Mouse (Mus musculus) stomach, embryonic 15.5 days (tissue): ENCODE data around the gene Necab3. TPM values are rescaled to one million over a fixed set of nuclear protein-coding genes. Genes with fewer than 3 reads are reported as not detected.

Source experiments
- ATAC-seq: fragments of 200-750 bp; cut with Nextera tagmentation; 2 replicates; pipeline ENCODE4 v1.8.0; 2017; ENCODE audit warnings: low read depth, moderate number of reproducible peaks, moderate TSS enrichment; ENCODE audit not compliant: insufficient read depth, low FRiP score
- H3K27ac ChIP-seq: fragments of 300-500 bp; sonication (generic); 2 replicates; pipeline ENCODE4 v1.5.1; 2015; ENCODE audit warnings: mild to moderate bottlenecking, inconsistent platforms
- H3K27me3 ChIP-seq: fragments of 300-500 bp; sonication (generic); replicated peaks from 2 replicates; pipeline ENCODE4 v1.6.1; 2015; ENCODE audit warnings: inconsistent platforms
- H3K36me3 ChIP-seq: fragments of 300-500 bp; sonication (generic); 2 replicates; pipeline ENCODE4 v1.6.1; 2015; ENCODE audit warnings: inconsistent platforms
- H3K4me1 ChIP-seq: fragments of 300-500 bp; sonication (generic); 2 replicates; pipeline ENCODE4 v1.6.1; 2015; ENCODE audit warnings: inconsistent platforms
- H3K4me2 ChIP-seq: fragments of 300-500 bp; sonication (generic); 2 replicates; pipeline ENCODE4 v1.6.1; 2015; ENCODE audit warnings: mild to moderate bottlenecking, inconsistent platforms
- H3K4me3 ChIP-seq: fragments of 300-500 bp; sonication (generic); replicated peaks from 2 replicates; pipeline ENCODE4 v1.5.1; 2015; ENCODE audit warnings: inconsistent platforms
- H3K9ac ChIP-seq: fragments of 300-500 bp; sonication (generic); 2 replicates; pipeline ENCODE4 v1.6.1; 2015; ENCODE audit warnings: inconsistent platforms
- H3K9me3 ChIP-seq: fragments of 300-500 bp; sonication (generic); 2 replicates; pipeline ENCODE4 v1.6.1; 2016; ENCODE audit warnings: inconsistent platforms
- WGBS: fragments of 180-500 bp; shearing (Covaris S2); methylation state at CpG from one replicate; pipeline ENCODE4 v1.1.7; 2015; 5-methylcytosine and 5-hydroxymethylcytosine counted together
- polyA plus RNA-seq: library from polyadenylated mRNA; unstranded; fragments of >200 nt; fragmentation: Nextera tagmentation; extraction: Ambion mirVana; gene quantifications from 2 replicates; pipeline ENCODE4 v1.2.1, GENCODE M21; 2015

Gene Necab3
- polyA plus RNA-seq, 1 experiment from 2014 or later, result 2.5 TPM

GRCm38 (mm10) chr2:154551927-154552326, 6.8 kb downstream of the Necab3 start:
- Histone ChIP-seq H3K27me3 (peaks cover 26% of the 10 kb centered on the region), H3K9ac (no peak overlapping the region), H3K36me3 (no peaks in the 10 kb centered on the region), H3K4me1 (peaks cover 22% of the 10 kb centered on the region), H3K9me3 (no peaks in the 10 kb centered on the region), H3K4me3 (peak overlapping the region; percentile 8), H3K4me2 (peak overlapping the region; percentile 36), H3K27ac (no peak overlapping the region)
- 39% methylated on average over 21 of the region's 21 CpGs for WGBS
- no peak for ATAC-seq

DNA sequence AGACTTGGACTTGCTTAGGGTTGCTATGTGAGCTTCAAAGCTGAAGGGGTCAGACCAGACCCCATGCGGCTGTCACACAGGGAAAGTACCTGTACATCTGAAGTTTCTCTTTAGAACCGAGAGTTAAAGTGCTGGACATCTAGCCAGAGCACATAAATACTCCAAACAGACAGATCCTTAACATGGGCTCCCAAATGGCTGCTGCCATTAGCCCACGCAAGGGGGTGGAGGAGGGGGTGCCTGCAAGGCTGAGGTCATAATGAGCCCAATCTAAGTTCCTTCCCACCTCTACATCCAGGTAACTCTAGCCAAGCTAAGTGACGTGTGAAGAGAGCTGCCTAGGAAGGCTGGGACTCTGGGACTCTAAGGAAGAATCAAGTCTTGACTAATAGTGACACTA, 7.2 kb downstream of the Necab3 start, which contains the start of gene Actl10:
TSS of gene Actl10 (plus strand) at position 301 of the 400 bp plus-strand sequence.
- Histone ChIP-seq H3K27me3 (peaks cover 26% of the 10 kb centered on the region), H3K4me2 (peak within 1 kb of the TSS; percentile 36), H3K4me3 (peak within 1 kb of the TSS; percentile 8), H3K4me1 (peaks cover 22% of the 10 kb centered on the region), H3K9me3 (no peaks in the 10 kb centered on the region), H3K36me3 (no peaks in the 10 kb centered on the region), H3K27ac (no peak within 1 kb of the TSS), H3K9ac (no peak within 1 kb of the TSS)
- no peak for ATAC-seq
- 79% methylated on average over 4 of the region's 4 CpGs for WGBS

DNA sequence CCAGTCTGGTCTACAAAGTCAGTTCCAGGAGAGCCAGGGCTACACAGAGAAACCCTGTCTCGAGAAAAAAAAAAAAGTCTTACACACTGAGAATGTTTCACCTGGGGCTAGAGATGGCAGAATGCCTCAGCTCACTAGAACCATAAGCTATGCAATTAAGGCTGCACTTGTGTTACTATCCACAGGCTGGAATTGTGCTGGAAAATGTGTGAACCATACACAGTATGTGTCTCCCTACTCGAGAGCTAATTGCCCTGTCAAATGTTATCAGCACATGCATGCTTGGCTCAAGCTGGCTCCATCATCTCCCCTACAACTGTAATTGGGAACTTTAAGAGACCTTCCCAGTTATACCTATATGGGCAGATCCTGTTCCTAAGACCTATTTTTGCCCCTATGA, 7.8 kb downstream of the Necab3 start:
- Histone ChIP-seq H3K27me3 (peaks cover 26% of the 10 kb centered on the region), H3K4me2 (no peak overlapping the region), H3K27ac (no peak overlapping the region), H3K4me1 (peaks cover 22% of the 10 kb centered on the region), H3K4me3 (no peak overlapping the region), H3K36me3 (no peaks in the 10 kb centered on the region), H3K9ac (no peak overlapping the region), H3K9me3 (no peaks in the 10 kb centered on the region)
- ATAC-seq, result no peak
- 81% methylated on average over 2 of the region's 2 CpGs for WGBS

GRCm38 (mm10) chr2:154549886-154550189, 8.9 kb downstream of the Necab3 start:
- H3K4me3 ChIP-seq, result peak overlapping the region; percentile 47
- H3K36me3 ChIP-seq, result no peaks in the 10 kb centered on the region
- peaks cover 26% of the 10 kb centered on the region for H3K27me3 ChIP-seq
- ATAC-seq, result no peak
- no peaks in the 10 kb centered on the region for H3K9me3 ChIP-seq
- H3K27ac ChIP-seq, result no peak overlapping the region
- H3K9ac ChIP-seq, result no peak overlapping the region
- peaks cover 22% of the 10 kb centered on the region for H3K4me1 ChIP-seq
- WGBS, result 13% methylated on average over 20 of the region's 20 CpGs
- H3K4me2 ChIP-seq, result peak overlapping the region; percentile 95

DNA sequence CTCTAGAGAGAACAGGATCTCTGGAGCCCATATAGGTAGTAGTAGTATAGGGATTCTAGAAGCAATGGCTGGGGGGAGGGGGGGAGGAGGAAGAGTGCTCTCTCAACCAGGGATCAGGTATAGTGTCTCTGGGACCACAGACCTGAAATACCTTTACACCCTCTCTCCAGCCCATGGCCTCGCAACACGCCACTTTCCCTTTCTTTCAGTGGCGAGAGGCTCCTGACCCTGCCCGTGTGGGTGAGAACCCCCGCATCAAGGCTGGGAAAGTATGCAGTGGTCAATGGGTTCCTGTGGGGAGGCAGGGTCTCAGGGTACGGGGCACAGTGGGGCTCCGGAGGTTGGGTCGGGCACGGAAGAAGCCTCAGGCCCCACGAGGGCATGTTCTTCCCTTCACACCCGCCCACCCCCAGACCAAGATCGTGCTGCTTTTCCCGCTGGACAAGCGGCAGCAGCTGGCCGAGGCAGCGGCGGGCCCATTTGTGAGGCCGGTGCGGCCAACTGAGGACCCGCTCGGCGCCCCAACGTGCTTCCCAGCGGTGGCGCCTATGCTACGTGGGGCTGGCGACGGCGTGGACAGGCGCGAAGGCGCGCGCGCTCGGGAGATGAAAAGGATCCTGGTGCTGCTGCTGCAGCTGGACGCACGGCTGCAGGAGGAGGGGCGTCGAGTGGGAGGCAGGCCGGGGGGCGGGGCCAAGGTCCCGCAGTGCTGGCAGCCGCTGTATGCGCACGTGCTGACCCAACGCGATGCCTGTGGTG, 9.4 kb downstream of the Necab3 start:
- Histone ChIP-seq H3K4me2 (peak overlapping the region; percentile 95), H3K27ac (no peak overlapping the region), H3K9me3 (no peaks in the 10 kb centered on the region), H3K4me1 (peaks cover 22% of the 10 kb centered on the region), H3K27me3 (peaks cover 26% of the 10 kb centered on the region), H3K36me3 (no peaks in the 10 kb centered on the region), H3K9ac (peak overlapping the region; percentile 22; the same call in 1 of the 2 replicates), H3K4me3 (peak overlapping the region; percentile 47)
- ATAC-seq, result peak; percentile 64; the same call in 1 of the 2 replicates
- WGBS, result 3% methylated on average over 48 of the region's 48 CpGs

DNA sequence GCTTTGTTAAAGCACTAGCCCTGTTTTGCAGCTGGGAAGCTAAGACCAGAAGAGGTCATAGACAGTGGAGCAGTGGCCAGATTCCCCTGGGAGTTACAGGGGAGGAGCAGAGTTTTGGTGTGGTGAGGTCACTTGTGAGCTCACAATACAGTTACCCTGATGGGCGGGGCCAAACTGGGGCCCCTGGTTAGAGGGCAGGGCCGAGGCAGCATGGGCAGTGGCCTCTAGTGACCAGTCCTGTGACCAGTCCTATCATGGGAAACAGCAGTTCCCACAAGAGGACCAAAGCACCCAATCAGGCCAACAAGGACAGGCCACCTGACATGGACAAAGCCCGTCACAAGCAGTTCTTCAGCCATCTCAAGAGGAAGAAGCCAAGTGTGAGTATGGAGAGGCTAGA, 10.0 kb downstream of the Necab3 start:
- no peak overlapping the region for H3K27ac ChIP-seq
- H3K4me3 ChIP-seq, result no peak overlapping the region
- H3K27me3 ChIP-seq, result peaks cover 26% of the 10 kb centered on the region
- no peak overlapping the region for H3K4me2 ChIP-seq
- peaks cover 22% of the 10 kb centered on the region for H3K4me1 ChIP-seq
- no peaks in the 10 kb centered on the region for H3K36me3 ChIP-seq
- ATAC-seq, result 0 out of 2 replicates have a peak, but pooled peaks have one; percentile 10
- 65% methylated on average over 3 of the region's 3 CpGs for WGBS
- H3K9me3 ChIP-seq, result no peaks in the 10 kb centered on the region
- H3K9ac ChIP-seq, result no peak overlapping the region

DNA sequence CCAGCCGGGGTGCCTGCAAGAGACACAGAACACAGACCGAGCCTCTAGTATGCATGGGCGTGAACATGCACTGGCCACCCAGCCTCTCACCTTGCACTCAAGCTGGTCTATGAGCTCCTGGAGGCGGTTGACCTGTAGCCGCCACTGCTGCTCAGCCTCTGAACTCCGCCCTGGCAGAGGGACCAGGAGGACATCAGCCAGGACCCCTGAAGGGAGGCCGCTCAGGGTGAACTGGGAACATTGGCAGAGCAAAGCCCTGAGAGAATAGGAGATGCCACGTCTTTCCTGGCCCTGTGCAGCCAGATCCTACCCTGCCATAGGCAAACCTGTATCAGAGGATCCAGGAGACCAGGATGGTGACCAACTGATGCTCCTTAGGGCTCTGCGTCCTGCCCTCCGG, 12.0 kb downstream of the Necab3 start, which contains the start of gene 1700003F12Rik:
TSS of gene 1700003F12Rik (plus strand) at position 375 of the 400 bp plus-strand sequence.
- Histone ChIP-seq H3K4me3 (no peak within 1 kb of the TSS), H3K4me2 (no peak within 1 kb of the TSS), H3K4me1 (peaks cover 10% of the 10 kb centered on the region), H3K9ac (no peak within 1 kb of the TSS), H3K9me3 (no peaks in the 10 kb centered on the region), H3K27ac (no peak within 1 kb of the TSS), H3K27me3 (peaks cover 21% of the 10 kb centered on the region), H3K36me3 (no peaks in the 10 kb centered on the region)
- ATAC-seq, result no peak
- WGBS, result 90% methylated on average over 10 of the region's 10 CpGs

DNA sequence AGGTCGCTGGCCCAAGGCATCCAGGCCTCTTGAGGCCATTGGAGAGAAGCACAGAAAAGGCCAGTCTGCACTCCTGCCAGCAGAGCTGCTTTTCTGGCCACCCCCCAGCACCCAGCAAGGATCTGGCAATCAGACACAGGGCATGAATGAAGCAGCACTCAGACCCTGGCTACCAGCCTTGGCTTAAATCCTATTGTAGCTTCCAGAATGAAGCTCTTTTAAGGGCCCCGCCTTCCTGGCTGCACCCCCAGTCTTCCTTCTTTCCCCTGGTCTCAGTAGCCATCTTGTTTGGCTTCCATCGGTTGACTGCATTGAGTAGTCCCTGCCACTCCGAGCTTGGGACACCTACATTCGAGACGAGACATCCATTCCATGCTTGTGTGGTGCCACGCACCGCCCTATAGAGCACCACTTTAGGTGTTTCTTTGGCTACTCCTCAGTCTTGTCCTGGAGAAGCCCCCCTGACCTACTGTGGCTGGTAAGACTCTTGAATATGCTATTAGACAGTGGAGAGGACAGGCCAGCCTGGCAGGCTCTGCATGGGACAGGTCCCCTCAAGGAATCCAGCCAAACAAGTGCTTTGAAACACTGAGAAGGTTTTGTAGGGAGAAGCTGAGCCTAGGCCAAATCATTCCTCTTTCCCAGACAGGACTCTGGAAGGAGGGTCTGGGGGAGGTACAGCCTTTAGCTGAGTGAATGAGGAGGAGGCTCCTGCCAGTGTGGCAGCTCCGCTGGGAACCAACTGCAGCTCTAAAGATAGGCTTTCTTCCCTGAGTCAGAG, 14.9 kb downstream of the Necab3 start:
- Histone ChIP-seq H3K4me1 (no peaks in the 10 kb centered on the region), H3K9ac (no peak overlapping the region), H3K4me3 (no peak overlapping the region), H3K36me3 (no peaks in the 10 kb centered on the region), H3K27me3 (no peaks in the 10 kb centered on the region), H3K4me2 (no peak overlapping the region), H3K9me3 (no peaks in the 10 kb centered on the region), H3K27ac (no peak overlapping the region)
- no peak for ATAC-seq
- 86% methylated on average over 9 of the region's 9 CpGs for WGBS

DNA sequence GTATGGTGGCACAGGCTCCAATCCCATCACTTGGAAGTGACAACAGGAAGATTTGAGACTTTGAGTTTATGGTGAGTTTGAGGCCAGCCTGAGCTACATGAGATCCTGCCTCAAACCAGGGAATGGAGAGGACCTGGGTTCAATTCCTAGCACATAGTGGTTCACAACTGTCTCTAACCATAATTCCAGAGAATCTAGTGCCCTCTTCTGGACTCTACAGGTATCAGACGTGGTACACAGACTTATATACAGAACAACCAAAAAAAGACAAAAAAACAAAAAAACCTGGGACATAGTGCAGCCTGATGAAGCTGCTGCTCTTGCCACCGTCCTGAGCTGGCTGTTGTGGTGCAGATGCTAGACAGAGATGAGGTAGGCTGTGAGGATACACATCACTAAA, 17.1 kb downstream of the Necab3 start:
- Histone ChIP-seq H3K36me3 (no peaks in the 10 kb centered on the region), H3K4me2 (no peak overlapping the region), H3K27me3 (no peaks in the 10 kb centered on the region), H3K4me1 (peaks cover 3% of the 10 kb centered on the region; the same call in 1 of the 2 replicates), H3K9ac (no peak overlapping the region), H3K27ac (no peak overlapping the region), H3K4me3 (no peak overlapping the region), H3K9me3 (no peaks in the 10 kb centered on the region)
- ATAC-seq, result no peak
- WGBS, result 77% methylated on average over 2 of the region's 2 CpGs

DNA sequence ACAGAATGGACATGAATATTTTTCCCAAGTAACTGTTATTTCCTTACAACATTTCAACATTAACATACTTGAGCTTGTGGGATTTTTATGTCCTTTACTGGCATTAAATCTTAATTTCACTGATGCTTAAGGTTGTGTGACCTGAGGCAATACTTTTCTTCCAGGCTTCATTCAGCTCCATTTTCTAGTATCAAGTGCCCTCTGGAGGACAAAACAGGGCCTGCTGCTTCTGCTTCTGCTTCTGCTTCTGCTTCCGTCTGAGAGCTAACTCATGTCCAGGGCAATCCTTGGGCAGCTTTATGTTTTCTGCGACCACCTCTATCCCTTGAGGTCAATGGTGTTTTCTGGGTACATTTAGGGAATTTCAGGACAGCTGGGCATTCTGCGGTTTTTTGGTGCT, 19.0 kb downstream of the Necab3 start:
- Histone ChIP-seq H3K27me3 (no peaks in the 10 kb centered on the region), H3K4me3 (no peak overlapping the region), H3K27ac (no peak overlapping the region), H3K4me2 (no peak overlapping the region), H3K9me3 (no peaks in the 10 kb centered on the region), H3K36me3 (peaks cover 12% of the 10 kb centered on the region), H3K4me1 (peaks cover 3% of the 10 kb centered on the region; the same call in 1 of the 2 replicates), H3K9ac (no peak overlapping the region)
- 80% methylated on average over 3 of the region's 3 CpGs for WGBS
- no peak for ATAC-seq

DNA sequence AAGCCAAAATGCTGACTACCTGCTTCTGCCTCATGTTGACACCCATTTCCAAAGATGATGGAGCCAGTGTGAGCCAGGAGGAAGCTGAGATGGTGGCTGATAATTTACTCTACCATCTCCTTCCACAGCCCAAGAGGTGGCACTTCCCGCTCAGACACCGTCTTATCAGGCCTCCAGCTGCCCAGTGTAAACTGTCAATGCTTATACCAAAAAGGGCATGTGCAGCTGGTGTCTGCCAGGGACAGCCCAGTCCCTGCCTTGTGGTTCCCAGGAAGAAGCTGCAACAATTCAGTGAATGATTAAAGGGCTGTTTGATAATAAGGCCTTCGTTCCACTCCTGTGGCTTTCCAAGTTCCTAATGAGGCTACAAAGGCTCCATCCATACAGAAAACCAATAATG, 20.0 kb downstream of the Necab3 start:
- 0 out of 2 replicates have a peak, but pooled peaks have one; percentile 7 for ATAC-seq
- WGBS, result 24% methylated on average over 3 of the region's 3 CpGs
- Histone ChIP-seq H3K9me3 (no peaks in the 10 kb centered on the region), H3K4me3 (no peak overlapping the region), H3K9ac (no peak overlapping the region), H3K27ac (no peak overlapping the region), H3K36me3 (peaks cover 19% of the 10 kb centered on the region), H3K4me2 (no peak overlapping the region), H3K4me1 (peaks cover 3% of the 10 kb centered on the region; the same call in 1 of the 2 replicates), H3K27me3 (no peaks in the 10 kb centered on the region)

GRCm38 (mm10) chr2:154538310-154538709, 20.4 kb downstream of the Necab3 start:
- H3K27ac ChIP-seq, result peak overlapping the region; percentile 38; the same call in 1 of the 2 replicates
- peaks cover 19% of the 10 kb centered on the region for H3K36me3 ChIP-seq
- no peak overlapping the region for H3K4me2 ChIP-seq
- ATAC-seq, result peak; percentile 51; the same call in 1 of the 2 replicates
- no peaks in the 10 kb centered on the region for H3K27me3 ChIP-seq
- 38% methylated on average over 2 of the region's 2 CpGs for WGBS
- no peak overlapping the region for H3K9ac ChIP-seq
- H3K4me1 ChIP-seq, result peaks cover 3% of the 10 kb centered on the region; the same call in 1 of the 2 replicates
- no peak overlapping the region for H3K4me3 ChIP-seq
- H3K9me3 ChIP-seq, result no peaks in the 10 kb centered on the region
